ENCODE assay signal across 15 mouse cellular contexts in the genomic region with DNA sequence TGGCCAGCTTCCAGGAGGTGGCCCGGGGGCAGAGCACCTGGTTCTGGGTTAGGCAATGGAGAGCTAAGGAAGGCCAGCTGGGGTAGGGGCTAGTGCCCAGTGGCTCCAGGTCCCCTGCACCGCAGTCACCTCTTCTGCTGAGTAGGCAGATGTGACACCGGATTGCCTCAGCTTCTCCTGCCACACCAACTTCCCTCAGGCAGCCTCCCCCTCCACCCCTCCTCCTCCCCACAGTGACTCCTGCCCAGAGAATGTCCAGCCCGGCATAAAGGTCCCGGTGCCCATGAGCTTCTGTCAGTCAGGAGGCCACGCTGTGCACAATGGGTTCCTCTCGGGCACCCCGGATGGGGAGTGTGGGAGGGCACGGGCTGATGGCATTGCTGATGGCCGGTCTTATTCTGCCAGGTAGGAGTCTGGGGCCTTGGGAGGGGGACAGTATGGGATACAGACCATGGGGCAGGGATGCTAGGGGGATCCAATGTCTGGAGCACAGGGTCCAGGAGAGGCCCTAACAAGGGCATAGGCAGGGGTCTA. TPM values are rescaled to one million over a fixed set of nuclear protein-coding genes. Genes with fewer than 3 reads are reported as not detected.
DNase-seq lines count a peak whose midpoint lies in the region; ATAC-seq and TF ChIP-seq lines count a peak whose summit lies in the region.
"Had no signal": no experiment of that assay in that cellular context is flagged by ENCODE, and none has a peak within 500 bp of the region (broad histone marks: within the 10 kb centered on the region; RNA-seq: fewer than 3 reads in every experiment).

TSS of gene Cdsn (plus strand) at position 248 of the 534 bp plus-strand sequence.

- no peak for ATAC-seq in heart, embryonic 16.5 days (replicated peaks; ENCODE audit: extremely low read depth, insufficient read depth, low FRiP score)
- no peak for ATAC-seq in megakaryocyte, adult 5-6 weeks (ENCODE audit: poor library complexity, severe bottlenecking)
- ATAC-seq: forebrain, postnatal 0 days; liver, embryonic 12.5 days; midbrain, embryonic 13.5 days had no signal

- peak; percentile 39 to 69 for DNase-seq in adrenal gland, adult (ENCODE audit: inconsistent age in 2 of 2, low spot score in 1 of 2)
- no peak for DNase-seq in adrenal gland, adult 8-10 months
- no peak for DNase-seq in heart, adult 2 months
- no peak for DNase-seq in right cerebral cortex, postnatal 10 days (ENCODE audit: low spot score in 2 of 2)
- DNase-seq: cerebellum, adult 11-12 months; forebrain, postnatal 0 days; kidney, adult 18-20 months; lung, postnatal 14 days; spleen, adult 18-20 months had no signal

- no peak for TF ChIP-seq EP300 in heart, adult 2 months (IDR thresholded peaks at IDR 0.05; ENCODE audit: insufficient read depth, low read depth, low read length)

- H3K79me2 ChIP-seq in heart, adult 2 months (replicated peaks; ENCODE audit: control insufficient read depth, insufficient read depth, low read length), result no peaks in the 10 kb centered on the region
- no peaks in the 10 kb centered on the region for H3K79me2 ChIP-seq in C2C12 (ENCODE audit: control insufficient read depth, insufficient read depth)

- no peak within 1 kb of the TSS for H3K4me2 ChIP-seq in heart, embryonic 16.5 days (ENCODE audit: low read depth, low read length)
- H3K4me2 ChIP-seq: liver, embryonic 12.5 days; midbrain, embryonic 13.5 days had no signal

- no peaks in the 10 kb centered on the region for H3K9me3 ChIP-seq in heart, embryonic 16.5 days (replicated peaks; ENCODE audit: control insufficient read depth, low read length)
- H3K9me3 ChIP-seq: liver, embryonic 12.5 days; midbrain, embryonic 13.5 days had no signal

- peak within 1 kb of the TSS; percentile 100 for H3K27ac ChIP-seq in heart, embryonic 16.5 days (ENCODE audit: low read length)
- H3K27ac ChIP-seq in heart, adult 2 months, result no peak within 1 kb of the TSS
- 0 out of 2 replicates have a peak within 1 kb of the TSS, but pooled peaks have one; percentile 20 for H3K27ac ChIP-seq in brown adipose tissue, adult 24 weeks (replicated peaks; ENCODE audit: low read depth, low read length)
- H3K27ac ChIP-seq: liver, embryonic 12.5 days; midbrain, embryonic 13.5 days had no signal

- no peaks in the 10 kb centered on the region for H3K36me3 ChIP-seq in heart, embryonic 16.5 days (ENCODE audit: control insufficient read depth, insufficient read depth)
- no peaks in the 10 kb centered on the region for H3K36me3 ChIP-seq in heart, adult 2 months (ENCODE audit: control insufficient read depth, insufficient read depth, low read length)
- H3K36me3 ChIP-seq in C2C12 (ENCODE audit: control insufficient read depth, insufficient read depth), result no peaks in the 10 kb centered on the region
- H3K36me3 ChIP-seq: liver, embryonic 12.5 days; midbrain, embryonic 13.5 days had no signal

- intact Hi-C loops in heart, adult 2 months (cut with DNase I), result no loop called here

- H3K9ac ChIP-seq in heart, embryonic 16.5 days (ENCODE audit: low read length), result peak within 1 kb of the TSS; percentile 46; the same call in 1 of the 2 replicates
- no peak within 1 kb of the TSS for H3K9ac ChIP-seq in heart, adult 2 months (ENCODE audit: low read depth, low read length)
- H3K9ac ChIP-seq: forebrain, postnatal 0 days; liver, embryonic 12.5 days; midbrain, embryonic 13.5 days had no signal

- no peaks in the 10 kb centered on the region for H3K27me3 ChIP-seq in heart, embryonic 16.5 days (ENCODE audit: control insufficient read depth, insufficient read depth, low read length)
- no peaks in the 10 kb centered on the region for H3K27me3 ChIP-seq in heart, adult 2 months (ENCODE audit: control insufficient read depth, insufficient read depth, low read length)
- H3K27me3 ChIP-seq in C2C12 (ENCODE audit: control insufficient read depth, insufficient read depth, insufficient read length), result no peaks in the 10 kb centered on the region
- H3K27me3 ChIP-seq: midbrain, embryonic 13.5 days had no signal

- peaks cover 23% of the 10 kb centered on the region for H3K4me1 ChIP-seq in heart, embryonic 16.5 days (ENCODE audit: control insufficient read depth, insufficient read depth, low read length)
- peaks cover 3% of the 10 kb centered on the region for H3K4me1 ChIP-seq in heart, adult 2 months (ENCODE audit: control insufficient read depth, insufficient read depth, low read length)
- H3K4me1 ChIP-seq in brown adipose tissue, adult 24 weeks (ENCODE audit: control insufficient read depth, insufficient read depth, insufficient read length, low read length), result peaks cover 10% of the 10 kb centered on the region
- H3K4me1 ChIP-seq: liver, embryonic 12.5 days; midbrain, embryonic 13.5 days had no signal

- H3K4me3 ChIP-seq in heart, embryonic 16.5 days (ENCODE audit: low read length), result no peak within 1 kb of the TSS
- H3K4me3 ChIP-seq in heart, adult 2 months, result no peak within 1 kb of the TSS
- H3K4me3 ChIP-seq in C2C12 (ENCODE audit: insufficient read depth, poor library complexity, severe bottlenecking), result no peak within 1 kb of the TSS
- H3K4me3 ChIP-seq in brown adipose tissue, adult 24 weeks (ENCODE audit: insufficient read depth, low read depth, low read length), result peak within 1 kb of the TSS; percentile 32
- H3K4me3 ChIP-seq: liver, embryonic 12.5 days; midbrain, embryonic 13.5 days had no signal

- no peak for TF ChIP-seq CTCF in heart, adult 2 months (IDR thresholded peaks at IDR 0.05)
- TF ChIP-seq CTCF in C2C12 (IDR thresholded peaks at IDR 0.05; ENCODE audit: control insufficient read depth, insufficient read depth, insufficient read length), result no peak

- TF ChIP-seq POLR2A in heart, adult 2 months (IDR thresholded peaks at IDR 0.05; ENCODE audit: insufficient read depth, low read depth, low read length), result no peak

- WGBS in heart, embryonic 16.5 days, result 82% methylated on average over 10 of the region's 10 CpGs
- WGBS in heart, adult 2 months, result 77% methylated on average over 10 of the region's 10 CpGs

- peak within 1 kb of the TSS; percentile 15 for H3ac ChIP-seq in C2C12 (ENCODE audit: control insufficient read depth, insufficient read length, low read depth)

- H3K79me3 ChIP-seq in C2C12 (ENCODE audit: low read depth), result no peaks in the 10 kb centered on the region

TF ChIP-seq in C2C12, 6 proteins besides CTCF, POLR2A, EP300 and RAD21:
- TF ChIP-seq USF1 (IDR thresholded peaks at IDR 0.05; ENCODE audit: low read depth) (no peak), MYOD1 (IDR thresholded peaks at IDR 0.05; ENCODE audit: control insufficient read depth, insufficient read length, low read depth) (no peak), MYOG (IDR thresholded peaks at IDR 0.05; ENCODE audit: control insufficient read depth, extremely low read depth, insufficient read length) (no peak), FOSL1 (IDR thresholded peaks at IDR 0.05; ENCODE audit: insufficient read depth, low read length, poor library complexity, severe bottlenecking) (no peak), CEBPB (IDR thresholded peaks at IDR 0.05; ENCODE audit: low read depth) (no peak), MAX (IDR thresholded peaks at IDR 0.05) (no peak)

RNA-seq across cellular contexts. Expression of gene Cdsn, which starts in this region (rescaled TPM):
- 10 to 100 TPM in 1 of 4 experiments, 1 to 10 TPM in 2, under 1 TPM in 1; 0.17 to 12.1 (median 3.0) TPM for total RNA-seq in adrenal gland, adult 8-10 months (2022)
- polyA plus RNA-seq in heart, embryonic 16.5 days (2015; fragmentation: Nextera tagmentation; extraction: Ambion mirVana), result 0.46 and 0.49 TPM in 2 replicates
- under 1 TPM; 0.27 to 0.29 TPM for total RNA-seq in heart, adult 2 months (2021)
- polyA plus RNA-seq in heart, adult 2 months (2012; rRNA removed), result 0.94 and 1.1 TPM in 2 replicates
- 2.0 TPM for polyA plus RNA-seq in C2C12 (2012; fragmentation: generic; extraction: Trizol)
- polyA plus RNA-seq in brown adipose tissue, adult 24 weeks (2012; ENCODE audit: insufficient read depth, insufficient read length, missing spikeins), result 19.7 TPM in 2 replicates
- total RNA-seq in megakaryocyte, adult 5-6 weeks (2015), result not detected in 2 replicates
- total RNA-seq in megakaryocyte, adult 5-6 weeks (2017), result not detected in 2 replicates
- polyA plus RNA-seq: liver, embryonic 12.5 days had no signal

Comparison
In these comparisons a context has a peak if more than half of its experiments do, and no peak if none do; other contexts are left out.
1. DNase-seq: peak in adrenal gland, adult (2 of 2); none in adrenal gland, adult 8-10 months (single experiment), heart, adult 2 months (0 of 2) and right cerebral cortex, postnatal 10 days (0 of 2).